Comparison of ENCODE assay signal across 16 mouse cellular contexts in genomic region chr11:94266155-94266554, GRCm38 (mm10). TPM values are rescaled to one million over a fixed set of nuclear protein-coding genes. Genes with fewer than 3 reads are reported as not detected.
"Had no signal": no experiment of that assay in that cellular context is flagged by ENCODE, and none has a peak within 500 bp of the region (broad histone marks: within the 10 kb centered on the region; RNA-seq: fewer than 3 reads in every experiment).

No protein-coding gene starts in this region.

RNA-seq across cellular contexts. Expression of gene Gm21885, which starts 15.5 kb away (rescaled TPM):
- total RNA-seq: layer of hippocampus, adult 2 months; layer of hippocampus, postnatal 25 days; left cerebral cortex, adult 18-20 months; left cerebral cortex, postnatal 25 days; liver, adult 2 months; monocyte, adult 5-6 weeks had no signal
- polyA plus RNA-seq: kidney, adult 2 months; limb, embryonic 10.5 days; lung, adult 2 months; midbrain, embryonic 10.5 days; midbrain, embryonic 13.5 days; neural tube, embryonic 11.5 days; neural tube, embryonic 14.5 days; spleen, adult 2 months; stomach, postnatal 0 days; thymus, adult 2 months had no signal

RNA-seq across cellular contexts. Expression of gene Wfikkn2, which starts 20.4 kb away (rescaled TPM):
- total RNA-seq: monocyte, adult 5-6 weeks had no signal
